Mouse (Mus musculus) layer of hippocampus, adult 8-10 months (tissue): ENCODE results near the gene Polr2b. TPM values are rescaled to one million over a fixed set of nuclear protein-coding genes. Genes with fewer than 3 reads are reported as not detected.

Source experiments
- DNase-seq, 2 experiments: peaks; one replicate each; pipeline ENCODE4 v3.0.0; 2022; ENCODE audit warnings: low spot score in 2 of 2
- total RNA-seq, 4 experiments: library from RNA; stranded (reverse); gene quantifications; 2 replicates each; pipeline ENCODE4 v1.2.4; 2022

Polr2b gene
- total RNA-seq, 4 experiments from 2014 or later, result 45.8 to 49.4 (median 47.3) TPM

- no peak for DNase-seq
These were observed 17.0 kb upstream of the Polr2b start for GRCm38 (mm10) chr5:77292803-77293522.

- DNase-seq, result no peak
These were observed 10.5 kb upstream of the Polr2b start for GRCm38 (mm10) chr5:77299486-77299885.

GRCm38 (mm10) chr5:77301296-77301903 is 8.5 kb upstream of the Polr2b start:
- no peak for DNase-seq

- no peak for DNase-seq
These were observed 2.0 kb upstream of the Polr2b start for GRCm38 (mm10) chr5:77307821-77308553.

GRCm38 (mm10) chr5:77309051-77309906 is 668 bp upstream of the Polr2b start:
- peak in 1 of 2 experiments; percentile 9 for DNase-seq

GRCm38 (mm10) chr5:77314206-77314605 is 4.3 kb downstream of the Polr2b start:
- no peak for DNase-seq

GRCm38 (mm10) chr5:77314986-77315385 is 5.0 kb downstream of the Polr2b start:
- no peak for DNase-seq

GRCm38 (mm10) chr5:77324936-77325335 is 15.0 kb downstream of the Polr2b start:
- DNase-seq, result no peak

GRCm38 (mm10) chr5:77330154-77330553 is 20.2 kb downstream of the Polr2b start:
- no peak for DNase-seq

- DNase-seq, result no peak
These were observed 30.1 kb downstream of the Polr2b start for GRCm38 (mm10) chr5:77340033-77340432.

GRCm38 (mm10) chr5:77348901-77349300 is 39.0 kb downstream of the Polr2b start:
- DNase-seq, result no peak

GRCm38 (mm10) chr5:77349971-77350658 is 40.2 kb downstream of the Polr2b start:
- no peak for DNase-seq

GRCm38 (mm10) chr5:77351691-77352090 is 41.7 kb downstream of the Polr2b start:
- no peak for DNase-seq

GRCm38 (mm10) chr5:77354361-77354787 is 44.4 kb downstream of the Polr2b start:
- peak; percentile 74 to 89 for DNase-seq

- no peak for DNase-seq
These were observed 45.6 kb downstream of the Polr2b start for GRCm38 (mm10) chr5:77355307-77356265.

GRCm38 (mm10) chr5:77357405-77358149 is 47.6 kb downstream of the Polr2b start:
- DNase-seq, result no peak

GRCm38 (mm10) chr5:77358347-77358746 is 48.4 kb downstream of the Polr2b start:
- DNase-seq, result no peak

- DNase-seq, result no peak
These were observed 50.0 kb downstream of the Polr2b start for GRCm38 (mm10) chr5:77359971-77360370.

- DNase-seq, result no peak
These were observed 51.1 kb downstream of the Polr2b start for GRCm38 (mm10) chr5:77361006-77361405.
